Mouse (Mus musculus) heart, adult 8-10 months (tissue): ENCODE data around the gene Ifna15. TPM values are rescaled to one million over a fixed set of nuclear protein-coding genes. Genes with fewer than 3 reads are reported as not detected.

Experiments used
- DNase-seq: peaks from one replicate; pipeline ENCODE4 v3.0.0; 2022; ENCODE audit warnings: low spot score
- total RNA-seq, 4 experiments: library from RNA; stranded (reverse); gene quantifications; 2 replicates each; pipeline ENCODE4 v1.2.4; 2022

The Ifna15 gene
- total RNA-seq, 4 experiments from 2014 or later, result not detected

GRCm38 (mm10) chr4:88514403-88514802 is 43.6 kb downstream of the Ifna15 start:
- DNase-seq, result peak; percentile 61

- DNase-seq, result no peak
Observed at GRCm38 (mm10) chr4:88513743-88514142, 44.3 kb downstream of the Ifna15 start.

Other genes starting within 250 kb of the Ifna15 start
- 1 to 10 TPM; 4.0 to 5.6 (median 4.4) TPM for gene Hacd4, start 119.3 kb downstream of the Ifna15 start, total RNA-seq
- not detected for gene Ifnb1, start 35.5 kb downstream of the Ifna15 start, total RNA-seq
- not detected for gene Ifna14, start 13.6 kb upstream of the Ifna15 start, total RNA-seq
- not detected for gene Ifna9, start 34.1 kb upstream of the Ifna15 start, total RNA-seq
- gene Ifna12, start 45.1 kb upstream of the Ifna15 start, total RNA-seq, result not detected
- not detected for gene C87499, start 76.2 kb upstream of the Ifna15 start, total RNA-seq
- gene Ifna13, start 86.2 kb upstream of the Ifna15 start, total RNA-seq, result not detected
- not detected for gene Ifna16, start 118.7 kb upstream of the Ifna15 start, total RNA-seq
- not detected for gene Ifna2, start 125.7 kb upstream of the Ifna15 start, total RNA-seq
- not detected for gene Ifnab, start 133.1 kb upstream of the Ifna15 start, total RNA-seq
- under 1 TPM; 0.41 to 0.87 (median 0.64) TPM for gene Gm26566, start 163.6 kb upstream of the Ifna15 start, total RNA-seq
- gene Klhl9, start 164.2 kb upstream of the Ifna15 start, total RNA-seq, result 10 to 100 TPM; 67.8 to 80.5 (median 71.9) TPM
- not detected for gene Gm13271, start 196.6 kb upstream of the Ifna15 start, total RNA-seq
- gene Gm13283, start 201.9 kb upstream of the Ifna15 start, total RNA-seq, result not detected
- gene Gm13290, start 215.6 kb upstream of the Ifna15 start, total RNA-seq, result not detected
- gene Gm13289, start 218.7 kb upstream of the Ifna15 start, total RNA-seq, result not detected
- gene Gm13272, start 221.6 kb upstream of the Ifna15 start, total RNA-seq, result not detected
- gene Ifnz, start 223.9 kb upstream of the Ifna15 start, total RNA-seq, result not detected
- gene Gm13276, start 227.5 kb upstream of the Ifna15 start, total RNA-seq, result not detected
- not detected for gene Gm13277, start 230.4 kb upstream of the Ifna15 start, total RNA-seq
- gene Gm13278, start 233.3 kb upstream of the Ifna15 start, total RNA-seq, result not detected
- not detected for gene Gm13275, start 236.2 kb upstream of the Ifna15 start, total RNA-seq
- not detected for gene Gm13279, start 239.2 kb upstream of the Ifna15 start, total RNA-seq
- not detected for gene Gm13285, start 241.4 kb upstream of the Ifna15 start, total RNA-seq
- not detected for gene Gm13287, start 245.0 kb upstream of the Ifna15 start, total RNA-seq
- not detected for gene Gm13288, start 247.3 kb upstream of the Ifna15 start, total RNA-seq